Mouse (Mus musculus) kidney, postnatal 36 days (tissue): ENCODE results near the gene Cebpe.

ENCODE experiments used
- DNase-seq, 2 experiments: peaks; one replicate each; pipeline ENCODE4 v3.0.0; 2021 to 2022; ENCODE audit warnings: mixed read lengths in 2 of 2

Cebpe gene

DNA sequence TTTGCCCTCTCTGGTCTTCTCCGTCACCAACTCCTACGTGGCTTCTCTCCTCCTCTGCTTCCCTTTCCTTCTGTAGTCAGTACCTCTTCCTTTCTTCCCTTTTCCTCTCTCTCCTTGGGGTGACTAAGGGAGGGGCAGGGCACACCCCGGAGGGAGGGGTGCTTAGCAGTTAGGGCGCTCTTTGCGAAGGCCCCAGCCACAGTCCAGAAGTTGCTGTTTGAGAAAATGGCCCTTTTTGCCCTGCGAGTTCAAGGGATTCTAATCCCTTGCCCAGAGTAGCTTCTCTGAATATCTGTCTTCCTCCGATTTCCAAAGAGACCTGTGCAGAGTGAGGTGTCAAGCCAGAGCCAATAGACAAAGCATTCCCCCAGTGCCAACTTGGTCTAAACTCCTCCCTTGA is at the start of gene Cebpe:
Gene Cebpe (minus strand): TSS at position 101 of the 400 bp plus-strand sequence.
- DNase-seq, result no peak

DNA sequence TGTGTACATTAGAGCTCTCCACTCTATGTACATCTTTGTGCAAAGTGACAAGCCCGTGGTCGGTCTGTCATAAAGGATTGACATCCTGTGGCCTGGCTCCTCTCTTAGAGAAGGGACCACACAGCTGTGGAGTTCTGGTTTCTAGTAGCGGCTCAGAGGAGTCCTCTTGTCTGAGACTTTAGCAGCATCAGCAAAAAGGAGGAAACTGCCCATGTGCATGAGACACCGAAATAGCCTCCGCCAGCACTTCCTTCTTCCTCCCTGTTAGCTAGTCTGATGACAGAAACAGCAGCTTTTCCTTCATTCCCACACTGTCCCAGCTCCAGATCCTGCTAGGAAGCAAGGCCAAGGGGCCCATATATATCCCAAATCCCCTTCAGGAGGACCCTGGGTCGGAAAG is 44.4 kb upstream of the Cebpe start:
- DNase-seq, result peak in 1 of 2 experiments; percentile 49

DNA sequence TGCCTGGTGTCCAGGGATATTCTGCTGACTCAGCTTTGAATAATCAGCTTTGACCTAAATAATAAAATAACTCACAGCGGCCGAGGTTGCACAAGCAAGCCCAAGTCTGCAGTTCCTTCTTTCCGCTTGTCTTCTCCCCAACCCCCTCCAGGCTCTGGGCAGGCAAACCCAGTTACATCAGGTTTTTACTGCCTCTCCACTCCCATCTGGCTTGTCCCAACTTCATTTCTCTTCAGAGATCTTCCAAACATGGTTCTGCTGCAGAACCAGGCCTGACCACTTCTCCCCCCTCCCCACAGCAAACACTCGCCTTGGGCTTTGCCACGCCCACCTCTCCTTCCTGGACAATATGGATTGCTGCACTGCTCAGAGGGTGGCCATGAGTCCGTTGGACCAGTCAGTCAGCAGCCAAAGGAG is 42.6 kb upstream of the Cebpe start:
- peak; percentile 62 to 77 for DNase-seq

DNA sequence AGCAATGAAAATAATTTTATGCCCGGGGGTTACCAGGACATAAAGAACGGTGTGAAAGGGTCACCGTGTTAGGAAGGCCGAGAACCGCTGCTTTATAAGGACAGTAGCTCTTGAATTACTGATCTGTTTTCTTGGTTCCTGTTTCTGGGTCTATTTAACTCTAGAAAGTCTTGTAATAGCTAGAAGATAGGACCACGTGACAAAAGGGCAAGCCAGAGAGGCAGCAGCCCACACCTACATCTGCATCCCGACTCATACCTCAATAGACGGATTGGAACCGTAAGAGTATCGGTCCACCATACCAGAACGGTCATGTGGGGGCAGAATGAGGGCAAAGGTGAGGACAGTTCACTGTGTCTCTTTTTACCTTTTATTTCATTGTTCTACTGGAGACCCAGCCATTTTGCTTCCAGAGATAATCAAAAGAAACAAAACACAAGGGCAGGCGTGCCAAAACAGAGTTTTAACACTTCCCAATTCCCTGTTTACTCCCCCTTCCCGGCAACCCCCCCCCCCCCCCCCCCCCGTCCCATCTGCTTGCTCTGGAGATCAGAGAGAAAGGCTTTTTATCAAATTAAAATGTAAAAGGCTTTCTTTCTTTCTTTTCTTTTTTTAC is 42.1 kb upstream of the Cebpe start:
- no peak for DNase-seq

DNA sequence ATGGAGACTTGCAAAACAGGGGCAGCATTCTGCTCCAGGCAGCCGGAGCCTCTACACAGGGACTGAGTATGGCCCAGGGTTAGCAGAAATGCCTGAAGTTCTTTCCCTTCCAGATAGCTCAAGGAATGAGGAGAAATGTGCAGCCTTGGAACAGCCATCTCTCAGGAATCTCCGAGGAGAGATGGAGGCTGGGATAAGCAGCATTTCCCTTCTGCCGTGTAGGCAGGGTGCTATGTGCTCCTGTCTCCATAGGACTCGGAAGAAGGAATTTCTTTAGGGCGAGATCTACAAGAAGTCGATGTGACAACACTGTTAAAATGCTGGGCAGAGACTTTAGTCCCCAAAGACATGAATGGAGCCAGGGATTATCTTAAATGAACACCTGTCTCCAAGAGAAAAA is 41.0 kb upstream of the Cebpe start:
- DNase-seq, result no peak

DNA sequence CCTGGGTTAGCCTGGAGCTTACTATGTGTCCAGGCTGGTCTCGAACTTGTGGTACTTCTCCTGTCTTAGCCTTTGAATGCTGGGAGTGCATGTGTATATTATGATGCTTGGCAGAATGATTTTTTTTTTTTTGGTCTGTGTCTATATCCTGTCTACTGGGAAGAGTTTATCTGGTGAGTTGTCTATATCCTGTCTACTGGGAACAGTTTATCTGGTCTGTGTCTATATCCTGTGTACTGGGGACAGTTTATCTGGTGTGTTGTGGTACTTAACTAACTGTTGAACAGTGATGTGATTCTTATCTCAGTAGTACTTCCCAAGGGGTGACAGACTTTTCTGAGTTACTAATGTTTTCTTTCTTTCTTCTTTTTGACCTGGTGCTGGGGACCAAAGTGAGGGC is 39.8 kb upstream of the Cebpe start:
- DNase-seq, result no peak

DNA sequence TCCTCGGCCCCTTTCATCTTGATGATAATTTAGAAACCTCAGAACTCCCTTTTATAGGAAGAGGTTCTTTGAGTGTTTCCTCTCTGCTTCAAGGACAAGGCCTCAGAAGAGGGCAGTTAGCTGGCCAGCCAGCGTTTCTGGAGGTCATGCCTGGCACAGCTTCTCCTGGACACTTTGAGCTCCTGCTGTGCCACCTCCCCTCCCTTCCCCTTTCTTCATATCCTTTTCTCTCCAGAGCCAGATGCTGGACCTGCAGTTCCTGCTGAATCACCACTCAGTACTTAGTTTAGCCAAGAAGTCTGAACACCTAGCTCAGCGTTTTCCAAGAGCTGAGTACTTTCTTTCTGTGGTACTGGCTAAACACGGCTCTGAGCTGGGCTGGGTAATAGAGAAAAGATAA is 37.3 kb upstream of the Cebpe start:
- DNase-seq, result peak; percentile 47 to 71

DNA sequence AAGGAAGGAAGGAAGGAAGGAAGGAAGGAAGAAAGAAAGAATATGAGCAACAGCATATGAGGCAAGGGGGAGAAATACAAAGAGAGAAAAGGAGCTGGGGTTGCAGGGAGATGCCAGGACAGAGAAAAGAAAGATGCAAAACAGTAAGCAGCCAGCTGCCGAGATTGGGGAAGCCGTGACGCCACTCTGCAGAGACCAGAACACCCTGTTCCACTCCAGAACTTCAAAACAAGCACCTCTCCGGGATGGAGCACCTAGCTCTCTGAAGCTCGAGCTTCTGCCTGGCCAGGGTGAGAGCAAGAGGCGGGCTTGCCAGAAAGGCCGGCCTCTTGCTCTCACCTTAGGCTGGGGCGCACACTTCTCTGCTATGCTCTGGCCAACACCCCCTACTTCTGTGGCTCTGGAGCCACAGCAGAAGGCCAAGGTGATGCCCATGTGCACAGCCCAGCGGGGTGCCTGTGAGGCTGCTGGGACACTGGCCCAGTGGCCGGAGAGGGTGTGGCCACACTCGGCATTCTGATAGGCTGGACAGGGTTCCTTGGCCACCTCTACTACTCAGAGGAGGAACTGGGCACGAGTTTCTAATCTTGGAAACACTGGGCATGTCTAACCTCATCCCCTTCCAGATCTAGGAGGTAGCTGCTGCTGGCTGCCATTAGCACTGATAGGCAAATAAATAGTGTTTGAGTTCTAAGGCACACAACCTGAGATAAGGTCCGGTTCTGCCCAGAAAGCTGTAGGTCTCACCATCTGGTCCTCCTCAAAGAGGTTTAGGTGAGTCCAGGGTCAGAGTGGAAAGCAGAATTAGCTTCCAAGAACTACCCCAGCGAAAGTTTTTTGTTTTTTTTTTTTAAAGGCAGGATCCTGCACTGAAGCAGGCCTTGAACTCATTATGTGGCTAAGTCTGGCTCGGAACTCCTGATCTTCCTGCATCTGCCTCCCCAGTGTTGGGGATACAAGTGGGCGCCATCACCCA is 36.3 kb upstream of the Cebpe start:
- peak; percentile 56 to 58 for DNase-seq

DNA sequence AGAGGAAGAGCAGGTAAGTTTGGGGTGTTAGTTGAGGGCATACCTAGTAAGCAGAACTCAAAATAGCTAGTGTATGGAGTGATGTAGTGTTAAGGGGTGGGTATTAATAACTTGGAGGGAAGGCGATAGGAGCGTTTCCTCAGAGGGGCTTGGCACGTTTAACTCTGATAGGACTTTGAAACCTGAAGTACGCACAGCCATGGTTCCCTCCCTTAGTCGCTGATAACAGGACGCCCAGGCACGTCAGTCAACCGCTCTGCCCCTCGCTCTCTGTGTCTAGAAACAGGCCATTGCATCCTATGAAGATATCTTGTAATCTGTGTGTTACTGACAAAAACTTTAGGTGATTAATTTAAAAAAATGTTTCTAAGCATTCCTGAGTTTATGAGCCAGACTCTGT is 34.1 kb upstream of the Cebpe start:
- DNase-seq, result no peak

DNA sequence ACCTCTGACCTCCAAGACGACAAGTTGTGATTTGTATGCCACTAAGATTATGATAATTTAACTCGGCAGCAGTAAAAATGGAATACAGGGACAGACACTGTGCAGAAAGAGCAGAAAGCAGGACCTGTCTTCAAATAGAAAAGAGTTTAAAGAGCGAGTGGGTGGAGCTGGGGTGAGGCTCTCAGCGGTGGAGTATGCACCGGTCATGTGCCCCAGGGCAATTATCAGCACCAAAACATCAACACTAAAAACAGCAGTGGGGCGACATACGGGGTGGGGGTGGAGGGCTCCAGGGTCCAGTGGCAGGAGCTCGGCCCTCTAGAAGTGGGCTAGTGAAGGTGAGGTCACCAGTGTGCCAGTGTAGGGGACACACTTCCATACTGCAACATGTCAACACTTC is 32.5 kb upstream of the Cebpe start:
- DNase-seq, result peak; percentile 50 to 71

DNA sequence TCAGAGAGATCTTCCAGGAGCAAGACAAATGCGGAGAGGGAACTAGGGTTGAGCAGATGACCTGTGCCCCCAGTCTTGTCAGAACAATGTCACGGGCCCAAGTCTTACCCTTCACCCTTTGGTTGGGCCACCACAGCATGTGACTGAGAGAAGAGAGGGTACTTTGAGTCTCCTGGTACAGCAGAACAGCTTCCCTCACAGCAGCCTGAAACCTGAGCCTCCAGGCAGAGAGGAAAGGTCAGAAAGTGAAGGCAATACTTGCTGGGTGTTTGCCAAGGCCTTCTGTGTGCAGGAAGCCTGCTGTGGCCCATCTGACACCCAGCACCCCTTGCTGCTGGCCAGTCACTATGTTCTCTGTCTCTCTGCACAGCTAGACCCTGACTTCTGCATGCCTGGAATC is 30.4 kb upstream of the Cebpe start:
- DNase-seq, result peak; percentile 80 to 91

DNA sequence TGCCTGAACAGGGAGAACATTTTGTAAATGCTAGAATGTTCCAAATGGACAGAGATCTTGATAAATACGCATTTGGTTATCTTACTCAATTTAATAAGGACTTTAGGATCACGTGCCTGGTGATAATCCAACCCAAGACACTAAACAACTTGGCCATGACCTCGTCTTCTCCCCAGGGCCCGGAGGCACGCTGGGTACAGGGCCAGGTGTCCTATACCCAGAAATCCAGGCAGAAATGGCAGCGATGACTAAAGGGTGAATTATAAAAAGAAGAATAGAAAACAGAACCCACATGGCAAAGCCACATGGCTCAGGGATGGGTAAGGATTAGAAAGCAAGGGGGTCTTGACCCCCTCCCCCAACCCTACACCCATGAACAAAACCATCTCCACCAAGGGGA is 29.7 kb upstream of the Cebpe start:
- no peak for DNase-seq

DNA sequence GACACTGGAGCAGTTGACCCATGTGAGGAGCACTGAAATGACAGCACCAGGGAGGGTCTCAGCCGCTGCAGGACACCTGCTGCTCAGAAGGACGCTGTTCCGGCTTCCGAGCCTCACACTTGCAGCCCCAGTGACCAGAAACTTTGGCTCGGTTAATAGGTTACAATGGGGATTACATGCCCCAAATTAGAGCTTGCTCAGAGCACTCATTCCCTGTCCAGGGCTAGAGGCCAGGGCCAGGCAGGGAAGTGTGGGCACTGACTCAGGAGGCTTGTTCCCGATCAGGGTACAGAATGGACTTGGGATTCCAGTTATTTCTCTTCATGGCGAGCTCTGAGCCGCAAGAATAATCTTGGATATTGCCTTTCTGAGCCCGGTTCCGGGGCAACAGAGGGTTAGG is 25.7 kb upstream of the Cebpe start:
- peak in 1 of 2 experiments; percentile 54 for DNase-seq

DNA sequence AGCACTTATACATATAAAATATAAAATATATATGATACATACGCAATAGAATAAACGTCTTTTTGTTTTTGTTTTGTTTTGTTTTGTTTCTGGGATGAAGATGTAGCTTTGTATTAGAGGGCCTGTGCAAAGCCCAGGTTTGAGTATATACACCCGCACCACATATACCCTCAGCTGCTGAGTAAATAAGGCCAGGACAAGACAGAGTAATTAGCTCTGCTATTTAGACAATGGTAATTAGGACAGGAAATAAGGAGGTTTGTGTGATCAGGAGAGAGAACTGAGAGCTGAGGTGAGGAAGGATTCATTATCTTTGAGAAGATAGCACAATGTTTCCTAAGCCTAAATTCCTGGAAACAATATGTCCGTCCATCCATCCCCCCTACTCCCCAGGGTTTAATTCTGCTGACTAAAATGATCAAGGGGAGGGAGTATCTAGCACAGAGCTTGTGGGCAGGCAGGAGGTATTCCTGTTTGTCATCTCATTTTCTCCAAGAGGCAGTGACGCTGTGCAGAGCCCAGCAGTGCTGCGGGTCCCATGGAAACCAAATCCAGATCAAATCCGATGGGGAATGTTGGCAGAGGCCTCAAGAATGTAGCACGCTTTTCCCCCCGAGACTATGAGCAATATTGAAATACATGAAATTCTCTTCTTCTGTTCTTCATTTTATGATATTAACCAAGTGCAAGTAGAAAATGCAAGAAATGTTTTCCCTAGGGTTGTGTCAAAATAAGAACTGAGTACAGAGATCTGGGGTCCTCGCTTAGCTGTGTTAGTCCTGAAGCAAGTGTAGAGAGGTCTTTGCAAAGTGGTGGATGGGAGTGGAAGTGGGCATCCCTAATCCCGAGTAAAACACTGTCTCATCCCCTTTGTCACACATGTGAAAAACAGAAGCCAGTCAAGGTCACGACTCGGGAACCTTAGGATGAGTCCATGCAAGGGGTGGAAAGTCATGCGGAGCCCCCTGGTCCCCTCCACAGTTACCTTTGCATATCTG is 24.9 kb upstream of the Cebpe start:
- DNase-seq, result no peak

DNA sequence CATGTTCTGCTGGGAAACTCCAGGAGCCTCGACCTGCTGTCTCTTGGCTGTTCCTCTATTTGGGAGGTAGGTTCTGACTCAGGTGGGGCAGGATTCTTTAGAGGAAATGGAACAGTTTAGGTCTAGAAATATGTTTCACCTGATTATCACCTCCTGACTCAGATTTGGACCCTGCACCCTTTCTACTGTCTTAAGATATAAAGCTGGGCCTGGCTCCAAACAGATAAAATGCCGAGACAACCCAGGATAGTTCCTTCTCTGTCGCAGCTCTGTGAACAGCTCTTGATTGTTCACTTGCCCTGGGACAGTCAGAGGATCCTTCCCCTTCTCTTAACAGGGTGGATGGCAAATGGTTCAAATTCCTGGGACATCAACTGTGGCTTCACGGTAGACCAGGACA is 23.2 kb upstream of the Cebpe start:
- DNase-seq, result no peak

DNA sequence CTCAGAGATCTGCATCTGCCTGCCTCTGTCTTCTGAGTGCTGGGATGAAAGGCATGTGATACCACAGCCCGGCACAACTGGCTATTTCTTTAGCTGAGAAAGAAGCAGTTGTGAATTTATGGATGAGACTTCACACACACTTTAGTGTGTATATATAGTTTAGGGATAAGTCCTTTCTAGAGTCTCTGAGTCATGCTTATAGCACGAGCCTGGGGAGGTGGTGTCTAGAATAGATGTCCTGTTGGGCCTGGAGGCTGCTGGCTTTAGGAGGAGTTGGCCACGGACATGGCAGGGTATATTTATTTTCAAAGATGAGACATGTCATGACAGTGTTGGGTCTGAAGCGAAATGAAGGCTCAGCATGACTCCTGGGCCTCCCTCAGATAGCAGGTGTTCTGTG is 22.0 kb upstream of the Cebpe start:
- no peak for DNase-seq

DNA sequence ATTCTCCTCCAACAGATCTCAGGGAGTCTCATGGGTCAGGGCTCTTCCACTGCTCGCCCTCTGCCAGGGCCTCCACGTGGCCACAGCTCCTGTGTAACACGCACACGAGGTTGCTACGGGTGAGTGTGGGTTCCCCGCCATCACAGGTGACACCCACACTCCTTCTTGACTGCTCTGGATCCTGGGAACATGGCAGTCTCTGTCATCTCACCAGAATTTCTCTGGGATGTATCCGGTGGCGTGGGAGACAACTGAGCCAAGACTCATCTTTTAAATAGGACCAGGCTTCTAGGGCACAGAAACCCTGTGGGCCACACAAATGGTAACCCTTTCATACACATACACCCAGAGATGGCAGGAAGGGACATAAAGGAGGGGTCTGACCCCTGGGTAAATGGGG is 20.2 kb upstream of the Cebpe start:
- DNase-seq, result no peak

DNA sequence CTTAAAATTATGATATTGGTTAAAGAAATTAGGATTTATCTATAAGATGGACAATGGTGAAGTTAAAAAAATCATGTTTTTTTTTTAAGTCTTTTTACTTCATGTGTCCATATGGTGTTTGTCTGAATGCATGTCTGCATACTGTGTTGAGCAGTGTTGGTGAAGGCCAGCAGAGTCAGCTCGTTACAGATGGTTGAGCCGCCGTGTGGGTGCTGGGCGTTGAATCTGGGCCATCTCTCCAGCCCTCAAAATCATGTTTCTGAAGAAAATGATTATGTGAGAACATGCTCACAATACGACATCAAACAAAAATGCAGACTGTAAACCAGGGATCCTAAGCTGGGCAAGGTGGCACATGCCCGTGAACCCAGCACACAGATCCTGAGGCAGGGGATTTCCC is 18.3 kb upstream of the Cebpe start:
- DNase-seq, result no peak

DNA sequence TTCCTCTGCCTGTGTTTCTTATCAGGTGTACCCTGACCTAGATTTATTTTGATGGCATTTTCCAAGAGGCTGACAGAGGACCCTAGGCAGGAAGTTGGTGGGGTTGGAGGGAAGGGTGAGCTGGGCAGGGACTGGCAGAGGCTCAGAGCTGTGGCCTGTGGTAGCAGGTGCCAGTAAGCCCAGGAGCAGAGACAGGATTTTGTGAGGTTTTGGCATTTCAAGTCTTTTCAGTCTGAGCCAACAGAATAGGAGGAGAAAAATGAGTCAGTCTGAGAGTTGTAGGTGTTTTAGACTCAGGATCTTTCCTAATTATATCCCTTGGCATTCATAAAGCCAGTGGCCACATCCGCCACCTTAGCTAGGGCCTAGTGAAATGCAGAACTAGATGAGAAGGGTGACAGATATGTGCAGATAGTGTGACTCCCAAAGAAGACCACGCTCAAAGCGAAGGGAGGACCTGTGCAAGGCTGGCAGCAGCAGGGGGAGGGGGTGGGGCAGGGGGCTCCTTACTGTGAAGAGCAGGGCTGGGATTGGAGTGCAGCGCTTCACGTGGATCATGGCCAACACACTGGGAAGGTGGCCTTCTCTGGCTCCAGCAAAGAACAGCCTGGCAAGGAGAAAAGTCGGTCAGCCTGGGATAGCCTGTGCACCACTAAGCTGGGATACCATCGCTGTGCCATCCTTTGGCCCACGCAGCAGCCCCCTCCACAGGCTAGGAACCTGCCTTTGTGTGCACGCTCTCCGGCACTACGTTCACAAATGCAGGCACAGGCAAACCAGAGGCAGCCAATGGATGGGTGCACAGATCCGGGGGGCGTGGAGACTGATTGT is 17.1 kb upstream of the Cebpe start:
- no peak for DNase-seq

DNA sequence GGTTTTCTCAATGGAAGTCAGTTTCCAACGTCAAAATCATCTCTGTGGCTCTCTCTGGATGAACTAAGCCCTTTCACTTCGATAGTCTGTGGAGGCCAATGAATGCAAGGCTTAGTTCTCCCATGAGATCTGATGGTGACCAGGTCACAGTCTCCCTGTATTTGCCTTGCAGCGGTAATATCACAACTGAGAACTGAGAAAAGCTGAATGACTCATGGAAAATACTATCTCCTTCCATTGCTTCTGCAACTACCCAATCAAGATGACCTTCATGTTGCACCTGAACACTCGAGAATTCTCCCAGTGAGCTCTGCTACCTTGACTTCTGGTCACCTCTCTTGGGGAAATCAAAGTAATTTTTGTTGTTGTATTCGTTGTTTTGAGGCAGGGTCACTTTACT is 15.6 kb upstream of the Cebpe start:
- no peak for DNase-seq

DNA sequence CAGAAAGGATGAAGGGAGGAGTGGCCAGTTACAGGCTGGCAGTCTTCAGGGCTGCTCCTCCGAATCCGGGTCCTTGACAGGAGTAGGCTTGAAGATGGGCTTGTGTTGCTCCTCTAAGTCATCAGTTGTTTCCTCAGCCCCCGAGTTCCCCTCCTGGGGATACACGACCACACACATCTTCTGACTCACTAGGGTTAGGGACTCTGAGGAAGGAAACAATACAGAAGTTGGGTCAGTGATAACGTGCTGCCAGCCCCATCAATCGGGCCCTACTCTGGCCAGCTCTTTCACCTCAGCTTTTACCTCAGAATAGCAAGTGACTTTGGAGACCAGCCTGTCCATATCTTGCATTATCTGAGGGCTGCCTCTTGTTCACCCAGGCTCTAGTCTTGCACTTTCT is 12.1 kb upstream of the Cebpe start:
- no peak for DNase-seq

DNA sequence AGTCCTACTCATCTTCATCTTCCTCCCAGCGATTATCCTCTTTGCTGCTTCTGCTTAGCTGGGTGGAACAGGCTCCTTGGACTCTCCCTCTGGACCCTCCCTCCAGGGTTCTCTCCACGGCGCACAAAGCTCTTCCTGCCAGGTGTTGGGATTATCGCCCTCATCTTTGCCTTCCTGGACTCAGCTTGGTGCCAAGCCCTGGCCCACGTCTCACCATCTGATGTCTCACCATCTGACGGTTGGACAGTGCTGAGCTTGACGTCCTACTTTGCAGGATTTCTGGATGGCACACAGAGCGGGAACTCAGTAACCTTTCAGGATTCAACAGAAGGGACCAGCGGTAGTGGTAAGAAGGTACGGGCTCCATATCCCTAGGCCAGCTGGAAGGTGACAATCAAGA is 9.7 kb upstream of the Cebpe start:
- DNase-seq, result no peak
